Mouse (Mus musculus): ENCODE data around the gene Sema3g.

DNA sequence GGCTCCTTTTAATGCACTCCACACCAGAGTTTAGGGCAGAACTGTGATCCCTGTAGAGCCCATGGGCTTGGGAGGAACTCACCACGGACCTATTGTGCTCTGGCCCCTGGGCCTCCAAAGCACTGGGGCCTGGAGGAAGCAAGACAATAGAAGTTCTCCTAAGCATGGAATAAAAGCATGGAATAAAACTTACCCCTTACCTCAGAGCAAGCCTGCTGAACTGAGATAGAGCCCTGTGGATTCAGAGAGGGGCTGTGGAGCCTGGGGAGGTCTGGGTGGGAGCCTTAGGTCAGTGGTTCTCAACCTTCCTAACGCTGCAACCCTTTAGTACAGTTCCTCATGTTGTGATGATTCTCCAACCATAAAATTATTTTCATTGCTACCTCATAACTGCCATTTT, 814 bp upstream of the Sema3g start, which contains the start of gene Nisch:
- TF ChIP-seq TAL1 (IDR thresholded peaks at IDR 0.05; ENCODE audit: low read length) (no peak), GATA1 (IDR thresholded peaks at IDR 0.05; ENCODE audit: low read length) (no peak)

All from erythroblast, embryonic 14.5 days (primary cell).